Mouse (Mus musculus) frontal cortex, postnatal 14 days (tissue): ENCODE measurements around the gene Lrrc2.

Experiments used
- DNase-seq, 2 experiments: peaks; one replicate each; pipeline ENCODE4 v3.0.0; 2022; ENCODE audit warnings: low spot score in 2 of 2

Gene Lrrc2

GRCm38 (mm10) chr9:110951397-110951796 lies at the start of gene Lrrc2:
TSS of gene Lrrc2 (plus strand) at chr9:110951545.
- DNase-seq, result no peak

GRCm38 (mm10) chr9:110902271-110902670 lies 49.1 kb upstream of the Lrrc2 start:
- no peak for DNase-seq

GRCm38 (mm10) chr9:110907201-110907837 lies 44.0 kb upstream of the Lrrc2 start:
- no peak for DNase-seq

GRCm38 (mm10) chr9:110907838-110908630 lies 43.3 kb upstream of the Lrrc2 start:
- DNase-seq, result no peak

- DNase-seq, result no peak
Observed at GRCm38 (mm10) chr9:110908631-110909016, 42.7 kb upstream of the Lrrc2 start.

GRCm38 (mm10) chr9:110909371-110909967 lies 41.9 kb upstream of the Lrrc2 start:
- no peak for DNase-seq

GRCm38 (mm10) chr9:110914631-110915236 lies 36.6 kb upstream of the Lrrc2 start:
- DNase-seq, result no peak

GRCm38 (mm10) chr9:110915466-110915865 lies 35.9 kb upstream of the Lrrc2 start:
- no peak for DNase-seq

GRCm38 (mm10) chr9:110916786-110917185 lies 34.6 kb upstream of the Lrrc2 start, which contains the start of gene Fam240a:
TSS of gene Fam240a (minus strand) at chr9:110916861.
- DNase-seq, result no peak

- no peak for DNase-seq
Observed at GRCm38 (mm10) chr9:110920665-110921419, 30.5 kb upstream of the Lrrc2 start.

- DNase-seq, result peak in 1 of 2 experiments; percentile 59
Observed at GRCm38 (mm10) chr9:110922759-110923158, 28.6 kb upstream of the Lrrc2 start.

GRCm38 (mm10) chr9:110931573-110931972 lies 19.8 kb upstream of the Lrrc2 start:
- no peak for DNase-seq

- peak; percentile 14 to 31 for DNase-seq
Observed at GRCm38 (mm10) chr9:110933850-110934437, 17.4 kb upstream of the Lrrc2 start.

GRCm38 (mm10) chr9:110935941-110936340 lies 15.4 kb upstream of the Lrrc2 start:
- no peak for DNase-seq

- DNase-seq, result no peak
Observed at GRCm38 (mm10) chr9:110937506-110938490, 13.5 kb upstream of the Lrrc2 start.

- no peak for DNase-seq
Observed at GRCm38 (mm10) chr9:110944265-110944664, 7.1 kb upstream of the Lrrc2 start.

GRCm38 (mm10) chr9:110945343-110945742 lies 6.0 kb upstream of the Lrrc2 start:
- no peak for DNase-seq

GRCm38 (mm10) chr9:110945926-110946325 lies 5.4 kb upstream of the Lrrc2 start, which contains the start of gene Tdgf1:
TSS of gene Tdgf1 (minus strand) at chr9:110946158.
- DNase-seq, result no peak

- no peak for DNase-seq
Observed at GRCm38 (mm10) chr9:110946548-110947044, 4.7 kb upstream of the Lrrc2 start.

GRCm38 (mm10) chr9:110947261-110947661 lies 4.1 kb upstream of the Lrrc2 start:
- no peak for DNase-seq
